Mouse (Mus musculus): Measurements from ENCODE around the gene Sfmbt1.

The Sfmbt1 gene

GRCm38 (mm10) chr14:30826174-30827140, 111.8 kb downstream of the Sfmbt1 start:
- no peak for DNase-seq

GRCm38 (mm10) chr14:30827480-30827879, 112.8 kb downstream of the Sfmbt1 start:
- DNase-seq: no peak

DNA sequence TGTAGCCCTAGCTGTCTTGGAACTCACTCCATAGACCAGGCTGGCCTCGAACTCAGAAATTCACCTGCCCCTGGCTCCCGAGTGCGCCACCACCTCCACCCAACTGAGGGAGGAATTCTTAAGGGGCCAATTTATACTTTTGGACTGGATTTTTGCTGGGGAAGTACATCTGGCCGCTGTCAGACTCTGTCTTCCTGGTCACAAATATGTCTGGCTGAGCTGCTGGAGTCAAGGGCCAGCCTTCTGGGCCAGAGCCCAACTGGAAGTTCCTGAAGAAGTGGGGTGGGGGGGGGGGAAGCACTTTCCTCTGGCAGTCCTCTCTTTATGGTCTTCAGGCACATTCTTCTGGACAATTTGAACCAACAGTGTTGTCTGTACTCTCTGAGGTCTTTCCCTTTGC, 113.4 kb downstream of the Sfmbt1 start:
- DNase-seq: no peak

- no peak for DNase-seq
These were observed 114.2 kb downstream of the Sfmbt1 start for GRCm38 (mm10) chr14:30828635-30829460.

DNA sequence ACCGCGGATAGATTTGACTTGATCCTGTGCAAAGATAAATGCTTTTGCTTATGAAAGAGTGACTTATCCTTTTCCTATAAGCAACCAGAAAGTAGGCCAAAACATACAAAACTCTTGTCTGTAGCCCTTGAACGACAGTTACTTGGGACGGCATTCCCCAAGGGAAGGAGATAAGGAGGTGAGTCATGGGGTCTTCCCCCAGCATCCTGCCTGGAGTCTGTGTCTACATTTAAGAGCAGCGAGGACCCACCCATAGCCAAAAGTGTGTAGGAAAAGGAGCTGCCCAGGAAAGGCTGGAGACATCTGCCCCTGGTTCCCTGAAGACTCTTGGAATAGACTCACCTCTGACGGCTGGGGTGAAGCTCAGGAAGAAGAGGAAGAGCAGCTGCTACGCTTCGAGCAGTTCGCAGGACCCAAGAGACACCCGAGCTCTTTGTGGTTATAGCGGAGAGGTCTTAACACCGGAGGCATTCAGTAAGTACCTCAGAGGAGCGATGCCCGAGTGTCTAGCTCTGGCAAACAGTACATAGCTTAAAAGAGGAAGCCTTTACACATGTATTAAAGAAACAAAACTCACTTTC, 122.9 kb downstream of the Sfmbt1 start:
- no peak for DNase-seq

DNA sequence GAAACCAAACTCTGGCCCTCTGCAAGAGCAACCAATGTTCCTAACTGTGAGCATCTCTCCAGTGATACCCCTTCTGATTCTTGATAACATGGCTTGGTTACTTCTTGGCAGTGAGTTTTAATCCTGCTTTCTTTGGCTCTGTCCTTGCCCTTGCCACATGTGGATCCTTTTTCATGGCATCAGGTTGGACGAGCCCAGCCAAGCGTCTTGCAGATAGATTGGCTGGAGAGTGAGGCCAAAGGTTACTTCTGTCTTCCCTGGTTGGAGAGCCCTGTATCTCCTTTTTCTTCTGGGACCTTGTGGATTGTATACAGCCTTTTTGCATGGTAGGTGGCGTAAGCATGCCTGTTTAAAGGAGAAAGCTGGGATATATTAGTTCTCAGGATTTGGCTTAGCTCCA, 129.1 kb downstream of the Sfmbt1 start:
- no peak for DNase-seq

- DNase-seq: no peak
These were observed 135.9 kb downstream of the Sfmbt1 start for GRCm38 (mm10) chr14:30850504-30850903.

DNA sequence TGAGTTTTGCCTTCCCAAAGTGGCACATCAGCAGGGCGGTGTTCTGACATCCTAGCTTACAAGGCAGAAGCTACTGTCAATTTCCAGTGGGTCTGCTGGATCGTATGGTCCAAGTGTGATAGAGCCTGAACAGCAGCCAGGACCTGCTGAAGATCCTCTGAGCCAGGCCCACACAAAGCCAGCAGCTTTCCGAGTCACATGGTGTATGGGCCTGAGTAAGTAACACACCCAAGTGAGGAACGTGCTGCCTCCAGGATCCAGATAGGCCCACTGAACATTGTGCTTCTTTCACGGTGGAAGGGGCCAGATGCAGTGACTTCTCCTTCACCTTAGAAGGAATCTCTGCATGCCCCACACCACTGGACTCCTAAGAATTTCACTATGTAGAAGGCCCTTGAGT, 137.7 kb downstream of the Sfmbt1 start:
- no peak for DNase-seq

DNA sequence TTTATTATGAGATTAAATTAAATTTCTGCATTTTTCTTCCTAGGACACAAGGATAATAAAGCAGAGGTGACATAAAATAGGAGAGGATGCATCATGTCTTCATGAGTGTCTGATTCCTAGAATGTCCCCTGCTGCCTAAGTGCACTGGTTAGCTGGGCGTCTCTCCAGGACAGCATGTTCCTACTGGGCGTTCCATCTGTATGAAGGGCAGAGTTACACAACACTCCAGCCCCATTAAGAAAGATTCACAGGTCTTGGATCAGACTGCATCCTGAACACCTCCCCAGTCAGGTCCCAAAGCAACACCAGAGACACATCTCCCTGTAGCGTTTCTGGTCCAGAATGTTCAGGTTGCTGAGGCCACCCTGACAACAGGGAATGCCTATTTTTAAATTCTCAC, 140.7 kb downstream of the Sfmbt1 start:
- no peak for DNase-seq

DNA sequence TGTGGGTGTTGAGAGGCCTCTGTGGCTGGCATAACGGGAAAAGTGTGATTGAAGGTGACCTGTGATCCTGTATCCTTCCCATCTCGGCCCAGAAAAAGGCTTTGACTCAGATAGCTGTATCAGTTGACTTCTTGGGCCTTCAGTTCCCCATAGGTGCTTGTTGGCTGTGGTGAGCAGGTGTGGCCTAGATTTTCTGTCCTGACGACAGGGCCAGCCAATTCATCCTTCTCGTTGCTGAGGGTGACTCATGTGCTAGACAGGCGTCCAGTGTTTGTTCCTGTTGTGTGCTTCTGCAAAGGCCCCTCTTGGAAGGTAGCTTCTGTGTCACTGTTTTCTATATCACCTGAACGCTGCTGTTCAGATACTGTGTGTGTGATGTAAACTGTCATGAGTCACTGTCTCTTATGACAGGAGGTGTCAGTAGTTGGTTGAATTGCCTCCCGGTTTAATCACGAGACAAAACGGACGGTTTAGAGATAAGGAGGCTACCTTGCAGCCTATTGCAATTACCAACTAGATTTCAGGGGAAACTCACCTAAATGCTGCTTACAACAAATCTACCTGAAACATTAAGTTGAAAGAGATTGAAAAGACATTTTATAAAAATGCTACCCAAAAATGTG, 142.3 kb downstream of the Sfmbt1 start:
- no peak for DNase-seq

GRCm38 (mm10) chr14:30857990-30858389, 143.3 kb downstream of the Sfmbt1 start:
- DNase-seq: no peak

- no peak for DNase-seq
These were observed 146.9 kb downstream of the Sfmbt1 start for GRCm38 (mm10) chr14:30861421-30862125.

DNA sequence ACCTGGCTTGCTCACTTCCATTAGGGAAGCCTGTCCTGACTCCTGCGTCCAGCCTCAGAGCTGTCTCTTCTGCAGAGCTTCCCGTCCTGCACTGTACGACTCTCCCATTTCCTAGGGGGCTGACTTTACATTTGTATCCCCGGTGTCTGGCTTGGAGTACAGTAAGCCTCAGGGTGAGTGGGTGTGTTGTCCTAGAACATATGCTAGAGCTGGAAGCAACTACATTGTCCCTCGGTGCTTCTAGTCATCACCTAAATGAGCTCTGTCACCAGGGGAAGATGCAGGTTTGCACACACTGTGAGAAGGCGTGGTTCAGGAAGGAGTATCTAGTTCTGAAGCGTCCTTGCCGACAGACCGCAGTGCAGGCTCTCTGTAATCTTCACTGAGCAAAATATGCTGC, 147.7 kb downstream of the Sfmbt1 start:
- DNase-seq: no peak

DNA sequence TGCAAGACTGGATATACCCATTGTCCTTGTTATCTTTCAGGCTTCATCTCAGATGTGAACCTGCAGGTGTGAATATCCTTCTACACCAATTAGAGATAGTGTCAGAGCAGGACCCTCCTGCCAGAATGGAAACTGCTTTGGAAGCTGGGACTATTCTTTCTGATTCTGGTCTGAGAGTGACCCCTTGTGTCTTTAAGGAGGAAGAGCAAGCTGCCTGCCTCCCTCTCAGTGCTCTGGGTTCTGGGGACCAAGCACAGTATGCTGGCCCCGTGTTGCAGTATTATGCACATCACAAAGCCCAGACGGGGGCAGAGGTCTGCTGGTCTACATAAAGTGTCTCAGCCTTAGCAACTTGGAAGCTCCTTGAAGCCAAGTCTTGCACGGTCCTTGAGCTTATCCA, 150.7 kb downstream of the Sfmbt1 start:
- no peak for DNase-seq

- DNase-seq: peak; percentile 86
These were observed 152.4 kb downstream of the Sfmbt1 start for GRCm38 (mm10) chr14:30867042-30867441.

DNA sequence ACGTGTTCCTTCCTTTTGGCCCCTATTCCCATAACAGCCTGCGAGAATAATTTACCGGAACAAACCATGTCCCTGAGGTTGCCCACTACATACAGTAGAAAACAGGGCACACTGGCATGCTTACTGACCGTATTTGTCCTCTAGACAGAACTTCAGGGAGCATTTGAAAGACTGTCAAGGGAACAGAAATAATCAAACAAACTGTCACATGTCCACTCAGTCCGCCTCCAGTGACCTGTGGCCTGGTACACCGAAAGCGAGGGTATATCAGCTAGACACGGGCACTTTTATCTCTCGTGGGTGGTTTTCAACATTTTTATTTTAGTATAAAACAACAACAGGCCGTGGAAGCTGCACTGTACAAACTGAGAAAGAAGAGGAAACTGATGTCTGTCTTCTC, 154.2 kb downstream of the Sfmbt1 start:
- no peak for DNase-seq

- DNase-seq: no peak
These were observed 154.7 kb downstream of the Sfmbt1 start for GRCm38 (mm10) chr14:30869391-30869801.

- no peak for DNase-seq
These were observed 155.8 kb downstream of the Sfmbt1 start for GRCm38 (mm10) chr14:30870206-30871147.

All from right cerebral cortex, postnatal 14 days (tissue).